Mouse (Mus musculus) ES-Bruce4 (cell line): Measurements from ENCODE around the gene Sptb. TPM values are rescaled to one million over a fixed set of nuclear protein-coding genes. Genes with fewer than 3 reads are reported as not detected.

Experiments
- H3K27ac ChIP-seq: 2 replicates; pipeline ENCODE4 v1.5.1; 2012; ENCODE audit warnings: low read length, inconsistent platforms; ENCODE audit not compliant: insufficient read depth
- H3K27me3 ChIP-seq: 2 replicates; pipeline ENCODE4 v1.6.1; 2012; ENCODE audit warnings: mild to moderate bottlenecking, low read length, inconsistent platforms; ENCODE audit not compliant: control insufficient read depth, poor library complexity, insufficient read depth, severe bottlenecking
- H3K36me3 ChIP-seq: 2 replicates; pipeline ENCODE4 v1.6.1; 2012; ENCODE audit warnings: inconsistent platforms, mild to moderate bottlenecking, low read length, moderate library complexity; ENCODE audit not compliant: control insufficient read depth, poor library complexity, insufficient read depth, severe bottlenecking
- H3K4me1 ChIP-seq: one replicate; pipeline ENCODE4 v1.8.1; 2011; ENCODE audit warnings: low read length; ENCODE audit not compliant: control insufficient read depth, insufficient read depth
- H3K4me3 ChIP-seq: 2 replicates; pipeline ENCODE4 v1.5.1; 2011; ENCODE audit warnings: low read depth, mild to moderate bottlenecking, low read length
- H3K9ac ChIP-seq: 2 replicates; pipeline ENCODE4 v1.6.1; 2012; ENCODE audit warnings: low read depth, mild to moderate bottlenecking, inconsistent platforms; ENCODE audit not compliant: poor library complexity, severe bottlenecking
- H3K9me3 ChIP-seq: replicated peaks from 2 replicates; pipeline ENCODE4 v1.6.1; 2012; ENCODE audit warnings: mild to moderate bottlenecking, low read length, inconsistent platforms; ENCODE audit not compliant: control insufficient read depth, poor library complexity, insufficient read depth, severe bottlenecking
- CTCF ChIP-seq: IDR thresholded peaks from one replicate; pipeline ENCODE4 v1.8.1; 2011; ENCODE audit warnings: low read depth, low read length
- EP300 ChIP-seq: IDR thresholded peaks from 2 replicates; pipeline ENCODE4 v1.6.1; 2011; ENCODE audit warnings: low read depth, low read length; ENCODE audit not compliant: insufficient read depth
- POLR2A ChIP-seq: IDR thresholded peaks from one replicate; pipeline ENCODE4 v1.8.1; 2011; ENCODE audit warnings: low read length; ENCODE audit not compliant: insufficient read depth
- polyA plus RNA-seq: library from polyadenylated mRNA; stranded (reverse); fragments of >200 nt; gene quantifications from 2 replicates; pipeline ENCODE4 v1.2.4, GENCODE M21; 2011; ENCODE audit warnings: low read depth; ENCODE audit not compliant: missing spikeins, insufficient read depth, insufficient read length

The Sptb gene
- polyA plus RNA-seq, 1 experiment: 4.6 TPM

DNA sequence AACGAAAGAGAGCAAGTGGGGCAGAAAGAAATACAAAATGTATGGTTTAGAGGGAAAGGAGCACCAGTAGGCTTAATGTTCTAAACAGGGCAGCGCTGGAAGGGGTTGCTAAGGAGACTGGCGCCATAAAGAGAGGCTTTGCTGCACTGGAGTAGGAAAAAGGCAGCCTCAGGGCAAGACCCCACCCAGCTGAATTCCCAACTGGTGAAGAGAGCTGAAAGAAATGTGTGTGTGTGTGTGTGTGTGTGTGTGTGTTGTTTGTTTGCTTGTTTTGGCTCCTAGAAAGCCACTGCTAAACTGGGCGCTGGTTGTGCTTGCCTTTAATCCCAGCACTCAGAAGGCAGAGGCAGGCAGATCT, 94.8 kb downstream of the Sptb start:
- TF ChIP-seq EP300: no peak
- TF ChIP-seq CTCF: no peak
- TF ChIP-seq POLR2A: no peak
- Histone ChIP-seq H3K27ac (no peak overlapping the region), H3K4me1 (no peaks in the 10 kb centered on the region)

DNA sequence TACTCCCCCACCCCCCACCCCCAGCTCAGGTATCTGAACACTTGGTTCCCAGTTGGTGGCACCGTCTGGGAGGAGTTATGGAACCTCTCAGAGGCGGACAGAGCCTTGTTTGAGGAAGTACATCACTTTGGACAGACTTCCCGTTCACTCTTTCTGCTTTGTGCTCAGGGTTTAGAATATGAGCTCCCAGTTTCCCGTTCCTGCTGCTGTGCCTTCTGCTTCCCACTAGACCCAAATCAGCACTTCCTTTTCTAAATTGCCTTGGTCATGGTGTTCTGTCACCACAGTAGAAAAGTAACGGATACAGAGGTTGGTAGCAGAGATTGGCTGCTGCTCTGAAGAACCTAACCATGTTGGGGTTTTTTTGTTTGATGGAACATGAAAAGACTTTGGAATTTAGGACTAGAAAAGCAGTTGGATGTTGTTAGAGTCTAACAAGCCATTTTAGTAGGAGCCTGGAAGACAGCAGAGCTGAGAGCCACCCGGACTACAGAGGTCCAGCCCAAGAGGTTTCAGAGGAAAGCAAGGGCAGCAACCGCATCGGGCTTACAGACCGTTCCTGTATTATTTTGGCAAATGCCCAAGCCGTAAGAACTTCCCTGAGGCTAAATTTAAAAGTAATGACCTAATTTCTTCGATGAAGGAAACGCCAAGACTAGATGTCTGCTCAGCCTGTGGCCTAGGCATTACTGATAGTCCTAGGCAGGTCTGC, 95.3 kb downstream of the Sptb start:
- no peaks in the 10 kb centered on the region for H3K9me3 ChIP-seq
- H3K4me1 ChIP-seq: no peaks in the 10 kb centered on the region
- no peak overlapping the region for H3K9ac ChIP-seq
- TF ChIP-seq EP300: no peak
- no peak for TF ChIP-seq CTCF
- no peaks in the 10 kb centered on the region for H3K27me3 ChIP-seq
- H3K4me3 ChIP-seq: no peak overlapping the region
- no peak overlapping the region for H3K27ac ChIP-seq
- H3K36me3 ChIP-seq: no peaks in the 10 kb centered on the region

More for the DNA sequence above, 94.8 kb downstream of the Sptb start:
- H3K9ac ChIP-seq: no peak overlapping the region
- H3K9me3 ChIP-seq: no peaks in the 10 kb centered on the region
- no peaks in the 10 kb centered on the region for H3K27me3 ChIP-seq
- H3K4me3 ChIP-seq: no peak overlapping the region
- H3K36me3 ChIP-seq: no peaks in the 10 kb centered on the region

DNA sequence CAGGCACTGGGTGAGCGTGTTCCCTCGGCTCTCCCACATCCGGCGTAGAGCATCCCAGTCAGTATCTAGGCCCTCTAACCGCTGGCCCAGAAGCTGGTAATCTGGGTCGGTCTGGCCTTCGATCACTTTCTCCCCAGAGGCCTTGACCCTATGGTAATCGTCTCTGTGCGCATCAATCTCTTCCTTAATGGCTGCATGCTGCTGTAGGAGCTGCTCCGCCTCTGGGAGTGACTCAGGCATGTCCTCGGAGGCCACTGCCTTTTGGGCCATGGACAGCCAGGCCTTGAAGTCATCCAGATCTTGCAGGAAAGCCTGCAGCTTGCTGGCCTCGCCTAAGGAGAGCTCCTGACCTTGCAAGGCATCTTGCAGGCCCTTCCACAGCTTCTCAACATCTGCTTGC, 97.7 kb downstream of the Sptb start:
- Histone ChIP-seq H3K36me3 (no peaks in the 10 kb centered on the region), H3K4me1 (no peaks in the 10 kb centered on the region), H3K27me3 (no peaks in the 10 kb centered on the region), H3K9me3 (no peaks in the 10 kb centered on the region), H3K27ac (no peak overlapping the region), H3K4me3 (no peak overlapping the region), H3K9ac (no peak overlapping the region)
- no peak for TF ChIP-seq EP300
- TF ChIP-seq POLR2A: no peak
- no peak for TF ChIP-seq CTCF

- peak overlapping the region; percentile 41 for H3K4me3 ChIP-seq
- TF ChIP-seq POLR2A: no peak
- no peak for TF ChIP-seq EP300
- no peak for TF ChIP-seq CTCF
- no peaks in the 10 kb centered on the region for H3K36me3 ChIP-seq
- H3K9ac ChIP-seq: no peak overlapping the region
- no peaks in the 10 kb centered on the region for H3K4me1 ChIP-seq
- no peaks in the 10 kb centered on the region for H3K27me3 ChIP-seq
- H3K9me3 ChIP-seq: no peaks in the 10 kb centered on the region
- no peak overlapping the region for H3K27ac ChIP-seq
Observed at GRCm38 (mm10) chr12:76608997-76609565, 101.3 kb downstream of the Sptb start.

DNA sequence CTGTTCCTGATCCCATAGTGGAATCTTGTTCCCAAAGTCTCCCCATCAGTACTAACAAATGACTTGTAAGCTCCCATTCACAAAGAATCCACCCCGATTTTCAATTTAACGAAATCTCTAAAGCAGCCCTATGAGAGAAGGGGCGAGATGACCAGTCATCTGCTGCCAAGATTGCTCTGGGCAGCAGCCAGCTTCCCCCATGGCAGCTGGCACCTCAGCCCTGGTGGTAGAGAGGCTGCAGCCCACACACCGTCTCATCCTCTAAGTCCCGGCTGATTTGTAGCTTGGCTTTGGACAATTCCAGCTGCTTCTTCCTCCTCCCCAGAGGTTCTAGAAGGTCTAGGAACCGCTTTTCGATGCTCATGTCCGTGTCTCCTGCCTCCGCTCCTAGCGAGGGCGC, 102.1 kb downstream of the Sptb start:
- no peaks in the 10 kb centered on the region for H3K27me3 ChIP-seq
- H3K4me3 ChIP-seq: peak overlapping the region; percentile 15; the same call in 1 of the 2 replicates
- no peaks in the 10 kb centered on the region for H3K36me3 ChIP-seq
- H3K4me1 ChIP-seq: no peaks in the 10 kb centered on the region
- H3K27ac ChIP-seq: no peak overlapping the region
- H3K9ac ChIP-seq: no peak overlapping the region
- no peaks in the 10 kb centered on the region for H3K9me3 ChIP-seq
- TF ChIP-seq EP300 (no peak), POLR2A (no peak), CTCF (no peak)

DNA sequence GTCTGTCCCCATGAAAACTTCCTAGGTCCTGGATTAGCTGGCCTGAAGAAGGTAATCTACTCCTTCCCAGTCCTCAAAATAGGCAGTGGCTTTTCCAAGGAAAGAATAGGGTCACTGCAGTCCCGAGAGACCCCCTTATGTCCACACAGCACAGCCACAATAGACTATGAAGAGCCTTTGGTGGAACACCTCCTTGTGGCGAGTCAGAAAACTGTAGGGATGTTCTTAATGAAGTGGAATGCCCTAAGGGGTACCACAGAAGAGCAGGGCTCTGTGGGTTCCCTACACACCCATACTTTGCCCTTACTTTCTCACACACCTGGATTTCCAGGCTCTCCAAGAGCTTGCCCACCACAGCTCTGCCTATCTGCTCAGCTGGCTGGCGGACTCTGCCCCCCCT, 104.5 kb downstream of the Sptb start:
- no peaks in the 10 kb centered on the region for H3K36me3 ChIP-seq
- H3K27me3 ChIP-seq: no peaks in the 10 kb centered on the region
- peak; percentile 6 for TF ChIP-seq CTCF
- no peak for TF ChIP-seq POLR2A

More for the DNA sequence above, 104.5 kb downstream of the Sptb start:
- Histone ChIP-seq H3K4me3 (no peak overlapping the region), H3K27ac (no peak overlapping the region), H3K4me1 (no peaks in the 10 kb centered on the region), H3K9me3 (no peaks in the 10 kb centered on the region), H3K9ac (no peak overlapping the region)
